In the genomic region with DNA sequence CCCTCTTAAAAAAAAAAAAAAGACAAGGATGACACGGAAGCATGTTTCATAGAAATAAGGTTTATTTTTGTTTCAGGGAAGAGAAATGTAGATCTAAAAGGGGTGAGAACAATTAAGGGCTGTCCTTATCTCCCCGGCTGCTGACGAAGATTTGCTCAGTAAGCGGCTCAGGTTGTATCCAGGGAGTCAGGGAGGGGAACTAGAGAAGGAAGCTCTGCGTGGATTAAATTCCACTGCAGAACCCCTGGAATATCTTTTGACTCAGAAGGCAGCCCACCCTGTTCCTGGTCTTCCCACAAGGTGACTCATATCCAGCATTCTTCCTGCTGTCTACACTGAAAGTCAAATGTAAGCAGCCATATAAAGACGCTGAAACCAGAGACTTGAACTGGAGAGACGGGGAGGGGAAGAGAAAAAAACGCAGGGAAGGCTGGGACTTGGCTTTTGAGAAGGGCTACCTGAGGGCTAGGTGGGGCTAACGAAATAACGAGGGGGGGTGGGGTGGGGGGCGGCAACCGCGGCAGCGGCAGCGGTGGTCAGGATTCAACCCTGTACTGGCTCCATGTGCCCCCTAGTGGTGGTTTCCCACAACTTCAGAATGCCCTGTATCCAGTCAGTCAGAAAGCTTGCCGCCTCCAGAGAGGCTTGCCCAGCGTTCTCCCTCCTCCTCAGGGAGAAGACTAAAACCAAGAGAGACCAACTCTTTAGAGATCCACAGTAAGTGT, we compare ENCODE assay signal across 1 mouse cellular context.
TF ChIP-seq lines count a peak whose summit lies in the region.

No protein-coding gene starts in this region.

TF ChIP-seq in MEL, 35 proteins besides CTCF, POLR2A, EP300 and RAD21:
- TF ChIP-seq ZNF384 (IDR thresholded peaks at IDR 0.05; ENCODE audit: low read depth, low read length), result peak; percentile 80
- no peak for TF ChIP-seq JUND (IDR thresholded peaks at IDR 0.05; ENCODE audit: low read depth, low read length)
- no peak for TF ChIP-seq E2F4 (IDR thresholded peaks at IDR 0.05; ENCODE audit: borderline replicate concordance, low read depth, low read length)
- TF ChIP-seq RCOR1 (IDR thresholded peaks at IDR 0.05; ENCODE audit: low read depth, low read length), result peak; percentile 63
- no peak for TF ChIP-seq MYC (IDR thresholded peaks at IDR 0.05; ENCODE audit: low read depth, low read length)
- TF ChIP-seq ZC3H11A (IDR thresholded peaks at IDR 0.05; ENCODE audit: low read depth, low read length), result peak; percentile 57
- no peak for TF ChIP-seq UBTF (IDR thresholded peaks at IDR 0.05; ENCODE audit: borderline replicate concordance, insufficient read depth, low read depth, low read length)
- TF ChIP-seq NELFE (IDR thresholded peaks at IDR 0.05; ENCODE audit: low read depth, low read length), result no peak
- peak; percentile 34; the same call in 1 of the 2 replicates for TF ChIP-seq ETS1 (IDR thresholded peaks at IDR 0.05; ENCODE audit: low read depth, low read length)
- 0 out of 2 replicates have a peak, but pooled peaks have one; percentile 15 for TF ChIP-seq HCFC1 (IDR thresholded peaks at IDR 0.05; ENCODE audit: low read depth, low read length)
- TF ChIP-seq GATA1 (IDR thresholded peaks at IDR 0.05; ENCODE audit: low read depth, low read length), result peak; percentile 63
- no peak for TF ChIP-seq MAX (IDR thresholded peaks at IDR 0.05; ENCODE audit: low read length)
- TF ChIP-seq USF2 (IDR thresholded peaks at IDR 0.05; ENCODE audit: borderline replicate concordance in 1 of 2, insufficient read depth in 1 of 2, low read depth in 1 of 2, low read length in 2 of 2), result no peak
- peak; percentile 69 for TF ChIP-seq SMC3 (IDR thresholded peaks at IDR 0.05; ENCODE audit: low read depth, low read length)
- TF ChIP-seq TBP (IDR thresholded peaks at IDR 0.05; ENCODE audit: low read depth, low read length), result no peak
- TF ChIP-seq TCF12 (IDR thresholded peaks at IDR 0.05; ENCODE audit: low read depth, low read length), result peak; percentile 29; the same call in 1 of the 2 replicates
